Mouse (Mus musculus) ES-Bruce4 (cell line): ENCODE results near the gene Samd11.

Experiments used
- CTCF ChIP-seq: IDR thresholded peaks from one replicate; pipeline ENCODE4 v1.8.1; 2011; ENCODE audit warnings: low read depth, low read length
- POLR2A ChIP-seq: IDR thresholded peaks from one replicate; pipeline ENCODE4 v1.8.1; 2011; ENCODE audit warnings: low read length; ENCODE audit not compliant: insufficient read depth

DNA sequence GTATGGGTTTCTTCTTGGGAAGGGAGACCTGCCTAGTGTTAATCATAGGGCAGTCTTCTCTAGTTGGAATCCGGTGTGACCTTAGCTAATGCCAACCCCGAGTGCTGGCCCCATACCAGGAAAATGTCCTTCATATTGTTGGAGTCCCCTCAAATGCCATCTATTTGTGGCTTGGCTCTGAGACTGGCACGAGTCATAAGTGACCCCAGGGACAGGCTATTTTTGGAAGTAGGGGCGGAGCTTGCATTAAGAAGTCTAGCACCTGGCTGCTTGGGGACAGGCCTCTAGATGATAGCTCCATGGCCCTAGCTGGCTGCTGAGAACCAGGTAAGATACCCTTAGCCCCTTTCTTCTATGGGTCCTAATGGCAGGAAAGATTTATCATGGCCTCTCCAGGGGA is 39.8 kb downstream of the Samd11 start, which contains the start of gene Perm1:
- TF ChIP-seq POLR2A (no peak), CTCF (no peak)
